Mouse (Mus musculus): ENCODE measurements around the gene Arhgef5. TPM values are rescaled to one million over a fixed set of nuclear protein-coding genes. Genes with fewer than 3 reads are reported as not detected.

The Arhgef5 gene
- total RNA-seq, 2 experiments from 2014 or later, result 2.5 to 3.0 TPM

DNA sequence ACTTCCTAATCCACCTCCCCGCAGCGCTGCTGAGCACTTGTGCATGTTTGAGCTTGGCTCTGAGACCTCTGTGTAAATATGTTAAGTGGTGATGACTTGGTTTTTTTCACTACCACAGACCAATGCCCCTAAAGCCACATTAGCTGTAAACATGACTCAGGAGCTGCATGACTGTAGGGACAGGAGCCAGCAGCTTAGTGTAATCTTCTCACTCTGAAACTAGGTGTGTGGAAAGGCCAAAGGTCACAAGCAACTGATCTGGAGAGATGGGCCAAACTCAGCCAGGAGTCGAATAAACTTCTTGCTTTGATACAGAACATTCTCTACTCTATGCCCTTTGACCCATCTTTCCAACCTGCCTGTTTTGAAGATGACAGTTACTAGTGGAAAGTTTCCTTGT is 26.7 kb downstream of the Arhgef5 start:
- H3K4me3 ChIP-seq, result no peak overlapping the region
- TF ChIP-seq CTCF (IDR thresholded peaks at IDR 0.05), result no peak
- no peak overlapping the region for H3K27ac ChIP-seq
- intact Hi-C loops (cut with DNase I), result loop anchor here (10.0 kb wide), 2 partner anchors 427 to 1067 kb away; no protein-coding TSS in a partner anchor
- DNase-seq (ENCODE audit: extremely low spot score in 1 of 2, low spot score in 2 of 2), result no peak

DNA sequence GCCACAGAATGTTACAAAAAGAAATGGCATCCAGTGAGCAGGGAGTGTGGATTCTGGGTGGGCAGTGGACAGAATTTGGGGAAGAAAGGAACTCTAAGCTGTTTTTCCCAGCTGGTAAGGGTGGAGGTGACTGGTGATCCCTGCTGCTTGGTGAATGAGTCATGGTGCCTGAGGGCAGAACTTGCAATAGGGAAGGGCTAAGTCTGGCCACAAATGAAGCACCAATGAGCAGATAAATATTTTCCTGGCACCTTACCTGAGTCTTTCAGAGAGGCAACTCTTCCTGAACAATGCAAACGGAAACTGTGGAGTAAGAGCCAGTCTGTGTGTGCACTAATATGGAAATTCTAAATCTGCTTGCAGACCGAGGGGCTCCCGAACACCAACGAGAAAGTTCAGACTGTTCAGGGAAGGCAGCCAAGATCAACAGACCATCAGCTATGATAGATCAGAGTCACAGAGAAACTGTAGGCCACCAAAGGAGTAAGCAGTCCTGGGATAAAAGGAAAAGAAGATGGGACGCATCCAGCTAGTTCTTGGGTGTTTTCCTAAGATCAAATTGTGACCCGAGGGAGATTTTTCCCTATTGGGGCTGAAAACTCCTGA is 27.2 kb downstream of the Arhgef5 start:
- DNase-seq (ENCODE audit: extremely low spot score in 1 of 2, low spot score in 2 of 2), result no peak
- no peak overlapping the region for H3K4me3 ChIP-seq
- intact Hi-C loops (cut with DNase I), result loop anchor here (10.0 kb wide), 2 partner anchors 428 to 1068 kb away; no protein-coding TSS in a partner anchor
- no peak overlapping the region for H3K27ac ChIP-seq
- no peak for TF ChIP-seq CTCF (IDR thresholded peaks at IDR 0.05)

DNA sequence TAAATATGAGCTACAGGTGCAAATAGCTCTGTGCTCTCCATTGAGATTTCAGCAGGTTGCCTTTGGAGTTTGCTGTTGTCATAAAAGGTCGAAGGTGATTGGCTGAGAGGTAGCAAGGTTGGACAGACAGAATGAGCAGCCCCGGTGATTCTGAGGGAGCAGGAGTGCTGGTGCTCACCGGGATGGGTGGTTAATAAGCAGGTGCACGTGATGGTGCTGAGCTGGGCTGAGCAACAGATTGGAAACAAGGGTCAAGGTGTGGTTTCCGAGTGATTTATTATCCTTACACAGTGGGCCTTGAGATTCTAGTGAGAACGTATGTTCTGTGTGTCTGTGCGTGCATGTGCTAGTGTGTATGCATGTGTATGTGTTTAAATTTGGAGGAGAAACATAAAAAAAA is 27.8 kb downstream of the Arhgef5 start:
- DNase-seq (ENCODE audit: extremely low spot score in 1 of 2, low spot score in 2 of 2), result no peak
- Histone ChIP-seq H3K27ac (no peak overlapping the region), H3K4me3 (no peak overlapping the region)
- TF ChIP-seq CTCF (IDR thresholded peaks at IDR 0.05), result no peak
- intact Hi-C loops (cut with DNase I), result loop anchor here (10.0 kb wide), 2 partner anchors 428 to 1068 kb away; no protein-coding TSS in a partner anchor

DNA sequence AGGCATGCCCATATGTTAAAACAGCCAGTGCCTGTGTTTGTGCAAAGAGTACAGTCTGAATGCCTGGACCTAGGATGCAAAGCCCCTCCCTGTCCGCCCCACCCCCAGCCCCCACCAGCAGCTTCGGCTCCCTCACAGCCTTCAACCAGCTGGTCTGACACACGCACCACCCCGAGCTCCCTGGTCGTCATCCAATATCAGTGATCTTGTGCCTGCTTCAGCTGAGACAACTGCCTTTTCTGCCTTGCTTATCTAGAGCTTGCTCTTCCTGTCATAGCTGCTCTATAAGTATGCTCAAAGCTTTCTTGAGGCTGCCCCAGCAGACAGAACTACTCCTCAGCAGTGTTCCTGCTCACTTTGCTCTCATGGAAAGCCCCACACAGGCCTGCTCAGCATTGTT is 30.5 kb downstream of the Arhgef5 start:
- intact Hi-C loops (cut with DNase I), result loop anchor here (2.0 to 10.0 kb wide), 3 partner anchors 273 to 1071 kb away; no protein-coding TSS in a partner anchor
- Histone ChIP-seq H3K4me3 (no peak overlapping the region), H3K27ac (peak overlapping the region; percentile 67)
- TF ChIP-seq CTCF (IDR thresholded peaks at IDR 0.05), result no peak
- no peak for DNase-seq (ENCODE audit: extremely low spot score in 1 of 2, low spot score in 2 of 2)

DNA sequence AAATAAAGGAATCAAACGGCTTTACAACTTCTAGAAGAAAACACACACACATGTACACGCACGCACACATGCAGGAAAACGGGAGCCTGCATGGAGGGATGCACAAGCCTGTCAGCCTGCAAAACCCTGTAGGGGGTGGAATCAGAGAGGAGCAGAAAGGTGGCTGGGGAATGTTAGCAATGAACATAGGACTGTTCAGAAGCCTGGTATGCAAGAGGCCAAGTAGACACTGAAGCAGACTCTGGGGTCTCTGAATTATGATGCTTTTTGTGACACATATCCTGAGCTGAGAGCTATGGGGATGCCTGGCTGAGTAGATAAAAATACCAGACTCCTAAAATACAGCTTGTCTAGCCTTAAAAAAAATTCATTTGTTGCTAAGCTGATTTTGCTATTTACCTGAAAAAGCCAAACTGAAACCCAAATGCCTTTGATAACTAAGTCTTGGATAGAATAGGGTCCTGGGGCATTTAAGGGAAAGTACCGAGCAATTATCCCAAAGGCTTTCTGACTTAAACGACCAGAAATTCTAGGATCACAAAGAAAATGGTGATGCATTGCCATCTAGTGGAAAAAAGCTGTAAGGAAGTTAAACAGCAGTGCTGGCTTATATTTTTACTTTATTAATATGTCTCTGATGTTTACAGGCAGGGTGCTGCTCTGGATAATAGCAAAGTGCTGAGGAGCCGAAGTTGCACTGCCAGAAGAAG is 31.6 kb downstream of the Arhgef5 start:
- peak overlapping the region; percentile 50; the same call in 1 of the 2 replicates for H3K27ac ChIP-seq
- intact Hi-C loops (cut with DNase I), result loop anchor here (1.0 to 10.0 kb wide), 4 partner anchors 43 to 1072 kb away; no protein-coding TSS in a partner anchor
- peak; percentile 81 for TF ChIP-seq CTCF (IDR thresholded peaks at IDR 0.05)
- no peak overlapping the region for H3K4me3 ChIP-seq
- DNase-seq (ENCODE audit: extremely low spot score in 1 of 2, low spot score in 2 of 2), result no peak

DNA sequence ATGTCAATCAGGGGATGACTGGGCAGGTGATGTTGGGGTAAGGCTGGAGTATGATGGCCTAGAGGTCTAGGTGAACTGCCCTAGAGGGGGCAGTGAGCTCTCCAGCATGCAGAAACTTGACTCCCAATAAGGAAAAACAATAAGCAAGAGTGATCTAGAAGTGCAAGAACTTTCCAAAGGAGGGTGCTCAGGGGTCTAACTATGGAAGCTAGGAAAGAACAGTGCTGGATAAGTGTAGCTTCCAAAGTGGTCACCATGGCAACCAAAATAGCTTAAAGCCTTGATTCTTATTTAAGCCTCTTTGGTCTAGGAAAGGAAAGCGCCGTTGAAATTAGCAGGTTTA is 32.1 kb downstream of the Arhgef5 start:
- no peak for TF ChIP-seq CTCF (IDR thresholded peaks at IDR 0.05)
- DNase-seq (ENCODE audit: extremely low spot score in 1 of 2, low spot score in 2 of 2), result no peak
- Histone ChIP-seq H3K27ac (no peak overlapping the region), H3K4me3 (no peak overlapping the region)
- intact Hi-C loops (cut with DNase I), result loop anchor here (1.0 to 10.0 kb wide), 4 partner anchors 43 to 1073 kb away; no protein-coding TSS in a partner anchor

DNA sequence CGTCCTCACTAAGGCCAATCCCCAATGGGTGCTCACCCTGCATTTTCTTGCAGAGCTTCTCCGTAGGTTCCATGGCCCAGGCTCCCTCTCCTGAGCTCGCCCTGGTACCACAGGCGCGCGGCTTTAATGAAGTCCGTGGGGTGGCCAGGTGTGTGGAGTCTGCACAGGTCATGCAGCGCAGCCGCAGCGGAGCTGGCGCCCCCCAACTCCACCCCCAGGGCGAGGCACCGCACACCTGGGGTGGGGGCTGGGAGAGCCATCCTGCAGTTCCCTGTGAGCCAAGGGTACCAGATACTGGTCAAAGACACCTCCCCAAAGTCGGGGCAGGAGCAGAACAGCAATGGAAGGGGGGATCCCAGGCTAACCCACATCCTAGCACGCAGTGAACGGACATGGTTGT is 44.1 kb downstream of the Arhgef5 start, which contains the start of gene Nobox:
Nobox (minus strand) TSS at position 101 of the 400 bp plus-strand sequence.
- Histone ChIP-seq H3K4me3 (no peak within 1 kb of the TSS), H3K27ac (no peak within 1 kb of the TSS)
- no peak for DNase-seq (ENCODE audit: extremely low spot score in 1 of 2, low spot score in 2 of 2)
- no peak for TF ChIP-seq CTCF (IDR thresholded peaks at IDR 0.05)
- intact Hi-C loops (cut with DNase I), result no loop called here

DNA sequence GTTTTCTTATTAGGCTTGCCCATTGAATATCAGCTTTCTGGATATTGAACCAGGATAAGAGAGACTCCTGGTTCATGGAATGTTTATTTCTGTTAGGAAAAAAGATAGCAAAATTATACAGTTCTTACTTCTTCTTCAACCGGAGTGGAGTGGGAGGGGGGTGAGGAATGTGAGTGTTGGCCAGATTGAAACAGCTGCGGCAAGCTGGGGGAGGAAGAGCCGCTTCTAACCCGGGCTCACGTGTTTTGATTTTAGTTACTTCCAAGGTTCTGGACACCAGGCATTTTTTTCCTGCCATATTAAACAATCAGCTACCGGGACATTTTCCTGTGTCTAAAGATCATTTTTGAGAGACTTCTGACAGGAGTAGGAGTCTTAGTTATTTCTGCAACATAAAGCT is 44.7 kb downstream of the Arhgef5 start:
- DNase-seq (ENCODE audit: extremely low spot score in 1 of 2, low spot score in 2 of 2), result no peak
- intact Hi-C loops (cut with DNase I), result no loop called here
- no peak for TF ChIP-seq CTCF (IDR thresholded peaks at IDR 0.05)
- Histone ChIP-seq H3K4me3 (no peak overlapping the region), H3K27ac (no peak overlapping the region)

DNA sequence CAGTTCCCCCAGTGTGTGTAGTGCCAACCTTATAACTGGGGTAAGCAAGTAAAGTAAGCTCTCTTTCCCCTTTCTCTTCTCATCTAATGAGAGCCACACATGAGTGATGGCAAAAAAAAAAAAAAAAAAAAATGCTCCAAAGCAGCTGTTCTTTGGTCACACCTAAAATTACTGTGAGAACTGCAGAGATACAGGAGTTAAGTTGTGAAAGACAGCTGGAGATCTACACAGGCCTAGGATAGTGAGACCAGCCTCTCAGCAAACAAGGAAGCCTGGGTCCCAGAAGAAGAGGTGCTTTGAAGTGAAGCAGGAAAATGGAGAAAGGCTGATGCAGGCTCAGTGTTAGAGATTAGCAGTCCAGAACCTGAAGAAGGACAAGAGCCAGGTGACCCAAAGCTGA is 47.2 kb downstream of the Arhgef5 start:
- no peak for TF ChIP-seq CTCF (IDR thresholded peaks at IDR 0.05)
- DNase-seq (ENCODE audit: extremely low spot score in 1 of 2, low spot score in 2 of 2), result no peak
- Histone ChIP-seq H3K4me3 (no peak overlapping the region), H3K27ac (no peak overlapping the region)
- intact Hi-C loops (cut with DNase I), result no loop called here

DNA sequence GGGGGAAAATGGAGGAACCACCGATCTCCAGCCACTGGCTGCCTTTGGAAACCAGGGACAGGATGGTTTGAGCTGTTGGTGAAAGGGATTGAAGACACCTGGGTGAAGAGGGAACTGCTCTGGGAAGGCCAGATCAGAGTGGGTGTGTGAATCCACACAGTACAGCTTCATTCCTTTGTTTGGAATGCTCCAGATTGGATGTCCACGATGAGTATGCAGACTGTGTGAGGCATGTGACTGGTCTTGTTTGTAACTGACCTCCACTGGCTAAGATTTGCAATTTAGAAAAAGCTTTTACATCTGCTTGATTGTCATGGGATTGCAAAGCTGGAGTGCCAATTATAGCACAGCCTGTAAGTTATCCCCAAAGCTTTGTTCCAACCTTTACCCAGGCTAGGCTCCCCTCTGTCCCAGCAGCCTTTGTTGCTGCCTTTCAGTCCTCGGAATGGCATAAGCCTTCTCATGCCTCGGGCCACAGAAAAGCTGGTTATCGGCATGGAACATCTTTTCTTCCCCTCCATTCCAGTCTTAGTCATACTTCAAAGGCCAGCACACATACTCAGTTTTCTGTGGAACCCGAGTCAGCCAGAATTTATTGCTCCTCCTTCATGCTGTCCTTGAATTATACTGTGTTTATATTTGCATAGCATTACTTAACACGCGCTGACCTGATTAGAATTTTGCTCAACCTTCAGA is 47.7 kb downstream of the Arhgef5 start:
- Histone ChIP-seq H3K4me3 (no peak overlapping the region), H3K27ac (no peak overlapping the region)
- intact Hi-C loops (cut with DNase I), result no loop called here
- no peak for DNase-seq (ENCODE audit: extremely low spot score in 1 of 2, low spot score in 2 of 2)
- TF ChIP-seq CTCF (IDR thresholded peaks at IDR 0.05), result no peak

DNA sequence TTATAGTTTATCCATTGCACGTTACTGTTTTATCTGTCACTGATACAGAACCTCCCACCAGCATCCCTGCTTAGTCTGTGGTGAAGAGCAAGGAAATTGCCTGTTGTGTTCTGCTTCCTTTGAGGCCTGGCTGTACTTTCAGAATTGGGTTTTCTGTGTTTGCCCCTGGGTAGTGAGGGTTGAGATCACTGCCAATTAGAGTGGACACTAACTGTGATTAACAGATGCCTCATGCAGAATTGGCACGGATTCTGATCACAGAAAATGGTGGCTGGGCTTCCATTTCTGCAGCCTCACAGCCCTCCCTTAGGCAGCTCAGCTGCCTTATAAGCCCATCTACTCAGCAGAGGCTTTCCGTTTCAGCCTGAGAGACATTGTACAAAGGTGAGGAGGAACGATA is 68.1 kb downstream of the Arhgef5 start:
- intact Hi-C loops (cut with DNase I), result loop anchor here (5.0 to 10.0 kb wide), 2 partner anchors 79 to 311 kb away; no protein-coding TSS in a partner anchor
- no peak for DNase-seq (ENCODE audit: extremely low spot score in 1 of 2, low spot score in 2 of 2)
- no peak for TF ChIP-seq CTCF (IDR thresholded peaks at IDR 0.05)
- Histone ChIP-seq H3K4me3 (no peak overlapping the region), H3K27ac (no peak overlapping the region)
